Mouse (Mus musculus): ENCODE results near the gene Nlrp10. TPM values are rescaled to one million over a fixed set of nuclear protein-coding genes. Genes with fewer than 3 reads are reported as not detected.

The Nlrp10 gene
- 0.18 and 2.0 TPM in 2 replicates for polyA plus RNA-seq (2012; rRNA removed)

GRCm38 (mm10) chr7:108929726-108930393 is at the start of gene Nlrp10:
Nlrp10 (minus strand) TSS chr7:108930178.
- Histone ChIP-seq H3K4me1 (ENCODE audit: control insufficient read depth, insufficient read depth, low read length) (peaks cover under 1% of the 10 kb centered on the region), H3K4me3 (replicated peaks; ENCODE audit: extremely low read depth, low read depth, low read length) (no peak within 1 kb of the TSS)
- TF ChIP-seq CTCF (IDR thresholded peaks at IDR 0.05; ENCODE audit: insufficient read depth, low read length) (no peak), POLR2A (IDR thresholded peaks at IDR 0.05; ENCODE audit: borderline replicate concordance, extremely low read depth, low read depth, low read length) (no peak)
- DNase-seq, result no peak
- WGBS, result 30% methylated on average over 6 of the region's 6 CpGs

DNA sequence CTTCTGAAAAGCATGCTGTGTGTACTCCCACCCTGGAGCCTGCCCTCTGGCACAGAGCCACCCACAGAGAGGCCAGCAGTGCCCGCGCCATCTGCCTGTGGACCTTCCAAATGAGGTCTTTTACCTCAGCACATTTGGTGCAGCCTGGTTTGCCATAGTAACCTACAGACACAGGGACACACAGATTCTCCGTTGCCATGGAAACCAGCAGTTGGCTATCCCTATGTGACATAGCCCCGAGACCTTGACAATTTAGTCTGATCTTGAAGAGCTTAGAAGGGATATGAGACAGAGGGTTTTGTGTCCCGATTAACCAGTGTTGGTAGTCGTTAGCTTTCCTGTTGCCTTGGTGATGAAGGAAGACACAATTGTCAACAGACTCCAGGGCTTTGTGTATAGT is 42.3 kb upstream of the Nlrp10 start:
- no peak overlapping the region for H3K4me3 ChIP-seq (replicated peaks; ENCODE audit: extremely low read depth, low read depth, low read length)
- TF ChIP-seq POLR2A (IDR thresholded peaks at IDR 0.05; ENCODE audit: borderline replicate concordance, extremely low read depth, low read depth, low read length), result no peak
- no peak for TF ChIP-seq CTCF (IDR thresholded peaks at IDR 0.05; ENCODE audit: insufficient read depth, low read length)
- 63% methylated on average over 6 of the region's 6 CpGs for WGBS
- DNase-seq, result no peak
- no peaks in the 10 kb centered on the region for H3K4me1 ChIP-seq (ENCODE audit: control insufficient read depth, insufficient read depth, low read length)

- TF ChIP-seq CTCF (IDR thresholded peaks at IDR 0.05; ENCODE audit: insufficient read depth, low read length), result no peak
- no peak for TF ChIP-seq POLR2A (IDR thresholded peaks at IDR 0.05; ENCODE audit: borderline replicate concordance, extremely low read depth, low read depth, low read length)
- 31% methylated on average over 6 of the region's 6 CpGs for WGBS
- H3K4me1 ChIP-seq (ENCODE audit: control insufficient read depth, insufficient read depth, low read length), result no peaks in the 10 kb centered on the region
- H3K4me3 ChIP-seq (replicated peaks; ENCODE audit: extremely low read depth, low read depth, low read length), result no peak overlapping the region
- DNase-seq, result no peak
Observed at GRCm38 (mm10) chr7:108968201-108968600, 38.2 kb upstream of the Nlrp10 start.

DNA sequence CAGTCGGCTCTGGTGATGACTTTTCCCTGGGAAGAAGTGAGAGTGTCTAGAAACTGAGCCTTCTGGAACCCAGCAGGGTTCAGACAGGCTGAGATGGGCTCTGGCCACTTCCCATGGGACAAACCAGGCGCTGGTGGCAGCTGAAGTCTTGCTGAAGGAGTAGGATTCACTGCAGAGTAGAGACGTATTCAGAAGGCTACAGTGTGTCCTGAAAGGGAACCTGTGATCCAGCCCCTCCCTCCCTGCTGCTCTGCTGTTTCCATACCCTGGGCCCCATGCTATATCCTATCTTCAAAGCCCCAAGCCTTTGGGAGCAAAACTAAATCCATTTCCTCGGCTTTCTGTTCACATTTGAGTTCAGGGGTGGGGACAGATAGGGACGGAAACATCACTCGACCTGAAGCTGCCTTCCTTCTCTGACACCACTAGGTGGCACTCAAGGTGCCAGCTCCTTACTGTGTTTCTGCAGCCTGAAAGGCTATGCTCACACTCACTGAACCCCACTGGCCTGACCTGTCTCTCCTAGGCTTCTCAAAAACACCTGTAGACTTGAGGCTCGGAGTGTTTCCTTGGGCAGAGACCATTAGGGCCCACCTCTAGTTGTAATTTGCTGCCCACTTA is 36.9 kb upstream of the Nlrp10 start:
- TF ChIP-seq POLR2A (IDR thresholded peaks at IDR 0.05; ENCODE audit: borderline replicate concordance, extremely low read depth, low read depth, low read length) (no peak), CTCF (IDR thresholded peaks at IDR 0.05; ENCODE audit: insufficient read depth, low read length) (peak; percentile 96)
- Histone ChIP-seq H3K4me3 (replicated peaks; ENCODE audit: extremely low read depth, low read depth, low read length) (no peak overlapping the region), H3K4me1 (ENCODE audit: control insufficient read depth, insufficient read depth, low read length) (no peaks in the 10 kb centered on the region)
- 29% methylated on average over 7 of the region's 7 CpGs for WGBS
- DNase-seq, result peak; percentile 34

DNA sequence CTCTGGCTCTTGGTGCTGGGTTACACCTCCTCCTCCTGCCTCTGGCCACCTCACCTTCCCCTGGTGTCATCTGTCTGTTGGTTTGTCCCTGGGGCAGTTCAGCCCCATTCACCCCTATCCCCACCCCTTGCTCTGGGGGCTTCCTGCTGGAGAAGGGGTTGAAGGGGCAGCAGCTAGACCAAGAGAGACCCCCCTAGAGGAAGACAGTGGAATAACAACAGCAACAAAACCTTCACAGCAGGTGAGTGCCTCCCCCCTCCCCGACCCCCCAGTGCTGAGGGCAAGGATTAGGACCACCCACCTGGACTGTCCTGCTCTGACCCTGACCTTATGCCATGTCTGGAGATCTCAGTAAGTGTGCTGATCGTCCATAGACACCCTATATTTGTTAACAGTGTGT is 36.0 kb upstream of the Nlrp10 start:
- DNase-seq, result no peak
- TF ChIP-seq CTCF (IDR thresholded peaks at IDR 0.05; ENCODE audit: insufficient read depth, low read length) (no peak), POLR2A (IDR thresholded peaks at IDR 0.05; ENCODE audit: borderline replicate concordance, extremely low read depth, low read depth, low read length) (no peak)
- H3K4me3 ChIP-seq (replicated peaks; ENCODE audit: extremely low read depth, low read depth, low read length), result no peak overlapping the region
- 25% methylated on average over 2 of the region's 2 CpGs for WGBS
- H3K4me1 ChIP-seq (ENCODE audit: control insufficient read depth, insufficient read depth, low read length), result no peaks in the 10 kb centered on the region

GRCm38 (mm10) chr7:108957734-108958133 is 27.8 kb upstream of the Nlrp10 start:
- no peaks in the 10 kb centered on the region for H3K4me1 ChIP-seq (ENCODE audit: control insufficient read depth, insufficient read depth, low read length)
- TF ChIP-seq CTCF (IDR thresholded peaks at IDR 0.05; ENCODE audit: insufficient read depth, low read length) (no peak), POLR2A (IDR thresholded peaks at IDR 0.05; ENCODE audit: borderline replicate concordance, extremely low read depth, low read depth, low read length) (no peak)
- 72% methylated on average over 2 of the region's 2 CpGs for WGBS
- DNase-seq, result no peak
- no peak overlapping the region for H3K4me3 ChIP-seq (replicated peaks; ENCODE audit: extremely low read depth, low read depth, low read length)

GRCm38 (mm10) chr7:108954185-108954584 is 24.2 kb upstream of the Nlrp10 start:
- TF ChIP-seq CTCF (IDR thresholded peaks at IDR 0.05; ENCODE audit: insufficient read depth, low read length) (peak; percentile 31; the same call in 1 of the 2 replicates), POLR2A (IDR thresholded peaks at IDR 0.05; ENCODE audit: borderline replicate concordance, extremely low read depth, low read depth, low read length) (no peak)
- WGBS, result 45% methylated on average over 4 of the region's 4 CpGs
- no peaks in the 10 kb centered on the region; the same call in 1 of the 2 replicates for H3K4me1 ChIP-seq (ENCODE audit: control insufficient read depth, insufficient read depth, low read length)
- DNase-seq, result no peak
- H3K4me3 ChIP-seq (replicated peaks; ENCODE audit: extremely low read depth, low read depth, low read length), result no peak overlapping the region

GRCm38 (mm10) chr7:108952801-108953200 is 22.8 kb upstream of the Nlrp10 start:
- 69% methylated on average over 6 of the region's 6 CpGs for WGBS
- TF ChIP-seq POLR2A (IDR thresholded peaks at IDR 0.05; ENCODE audit: borderline replicate concordance, extremely low read depth, low read depth, low read length) (no peak), CTCF (IDR thresholded peaks at IDR 0.05; ENCODE audit: insufficient read depth, low read length) (no peak)
- DNase-seq, result no peak
- Histone ChIP-seq H3K4me1 (ENCODE audit: control insufficient read depth, insufficient read depth, low read length) (no peaks in the 10 kb centered on the region; the same call in 1 of the 2 replicates), H3K4me3 (replicated peaks; ENCODE audit: extremely low read depth, low read depth, low read length) (no peak overlapping the region)

DNA sequence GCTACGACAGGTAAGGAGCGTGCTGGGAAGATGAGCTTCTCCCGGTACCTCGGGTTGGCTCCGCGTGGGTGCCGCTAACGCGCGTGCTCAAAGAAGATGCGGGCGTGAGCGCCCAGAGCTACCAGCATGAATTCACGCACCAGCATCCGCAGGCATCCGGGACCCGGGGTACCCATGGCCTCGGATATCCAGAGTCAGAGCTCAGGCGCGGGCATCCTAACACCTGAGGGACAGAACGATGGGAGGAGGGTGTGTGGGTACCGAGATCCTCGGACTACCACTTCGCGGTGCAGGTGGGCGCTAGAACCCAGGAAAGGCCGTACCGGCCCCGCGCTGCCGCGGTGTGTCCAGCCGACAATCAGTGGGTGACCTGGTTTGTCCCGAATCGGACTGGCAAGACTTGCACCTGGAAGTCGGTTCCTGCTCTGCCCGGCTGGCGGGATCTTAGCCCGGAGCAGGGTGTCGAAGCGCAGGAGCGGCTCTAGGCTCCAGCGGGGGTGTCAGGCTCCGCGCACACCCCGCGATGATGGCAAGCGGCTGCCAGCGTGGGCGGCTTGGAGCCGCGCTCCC is 20.9 kb upstream of the Nlrp10 start:
- H3K4me1 ChIP-seq (ENCODE audit: control insufficient read depth, insufficient read depth, low read length), result no peaks in the 10 kb centered on the region; the same call in 1 of the 2 replicates
- no peak overlapping the region for H3K4me3 ChIP-seq (replicated peaks; ENCODE audit: extremely low read depth, low read depth, low read length)
- DNase-seq, result no peak
- 2% methylated on average over 52 of the region's 52 CpGs for WGBS
- TF ChIP-seq CTCF (IDR thresholded peaks at IDR 0.05; ENCODE audit: insufficient read depth, low read length), result no peak
- no peak for TF ChIP-seq POLR2A (IDR thresholded peaks at IDR 0.05; ENCODE audit: borderline replicate concordance, extremely low read depth, low read depth, low read length)
